Mouse (Mus musculus) CH12F3 (cell line): ENCODE data around the gene Pnmal1.

ENCODE experiments used
- in situ Hi-C: fragments of 300-500 bp; cut with MboI; formaldehyde crosslinking; loops from 2 replicates; pipeline ENCODE4 v1.14.3; 2020; ENCODE audit warnings: low sequenced_read_pairs

The Pnmal1 gene

DNA sequence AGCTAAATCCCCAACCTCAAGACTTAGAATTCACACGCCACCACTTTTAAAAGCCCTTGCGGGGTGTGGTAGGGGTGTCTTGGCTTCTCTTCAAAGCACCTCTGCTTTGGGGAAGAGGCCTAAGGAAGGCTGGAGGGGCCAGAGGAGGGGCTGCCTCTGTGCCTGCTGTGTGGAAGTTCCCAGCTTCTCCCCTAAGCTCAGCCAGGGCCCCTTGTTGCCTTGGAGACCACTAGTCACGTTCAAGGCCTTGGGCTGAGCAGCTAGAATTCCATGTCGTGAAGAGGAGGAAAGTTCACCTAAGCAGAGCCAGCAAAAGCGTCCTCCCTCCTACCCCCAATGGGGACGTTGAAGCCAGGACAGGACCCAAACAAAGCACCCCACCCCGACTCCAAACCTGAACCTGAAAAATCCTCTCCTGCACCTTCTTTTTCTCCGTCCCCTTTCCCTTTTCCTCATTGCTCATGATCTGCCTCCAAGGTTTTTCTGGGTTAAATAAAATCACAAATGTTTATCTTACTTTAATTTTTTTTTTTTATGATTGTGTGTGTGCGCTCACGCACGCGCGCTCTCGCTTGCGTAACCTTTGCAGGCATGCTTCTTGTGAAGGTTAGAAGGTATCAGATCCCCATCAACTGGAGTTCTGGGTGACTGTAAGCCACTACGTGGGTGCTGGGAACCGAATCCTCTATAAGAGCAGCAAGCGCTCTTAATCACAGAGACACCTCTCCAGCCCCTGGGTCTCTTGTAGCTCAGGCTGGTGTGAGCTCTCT, 32.4 kb downstream of the Pnmal1 start:
- in situ Hi-C loops = no loop called here

DNA sequence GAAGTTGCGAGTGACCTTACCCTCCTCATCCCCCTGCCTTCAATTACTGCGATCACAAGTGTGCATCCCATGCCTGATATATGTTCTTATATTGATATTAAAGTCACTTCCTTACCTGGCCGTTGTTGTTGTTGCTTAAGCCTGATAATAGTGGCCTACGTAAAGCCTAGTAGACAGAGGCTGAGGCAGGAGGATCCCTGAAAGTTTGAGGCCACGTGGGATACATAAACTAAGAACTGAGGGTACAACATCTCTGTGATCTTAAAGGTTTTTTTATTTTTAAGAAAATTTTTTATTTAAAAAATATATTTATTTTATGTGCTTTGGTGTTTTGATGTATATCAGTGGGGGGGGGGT, 33.0 kb downstream of the Pnmal1 start, which contains the start of gene Ccdc8:
Gene Ccdc8 (plus strand): TSS at position 258 of the 357 bp plus-strand sequence.
- in situ Hi-C loops = no loop called here

GRCm38 (mm10) chr7:16993651-16994399, 34.3 kb downstream of the Pnmal1 start:
- in situ Hi-C loops = no loop called here

GRCm38 (mm10) chr7:16994400-16994799, 34.9 kb downstream of the Pnmal1 start:
- in situ Hi-C loops = no loop called here

GRCm38 (mm10) chr7:16995345-16995744, 35.9 kb downstream of the Pnmal1 start:
- in situ Hi-C loops = loop anchor here (5.0 kb wide), 1 partner anchor 43 kb away; no protein-coding TSS in a partner anchor

GRCm38 (mm10) chr7:16999233-16999632, 39.8 kb downstream of the Pnmal1 start:
- in situ Hi-C loops = loop anchor here (5.0 kb wide), 1 partner anchor 47 kb away; no protein-coding TSS in a partner anchor

- in situ Hi-C loops = loop anchor here (5.0 kb wide), 1 partner anchor 47 kb away; no protein-coding TSS in a partner anchor
These were observed 40.2 kb downstream of the Pnmal1 start for GRCm38 (mm10) chr7:16999650-17000049.

- in situ Hi-C loops = no loop called here
These were observed 43.1 kb downstream of the Pnmal1 start for GRCm38 (mm10) chr7:17002375-17003195.

GRCm38 (mm10) chr7:17003230-17003960, 43.9 kb downstream of the Pnmal1 start:
- in situ Hi-C loops = no loop called here

DNA sequence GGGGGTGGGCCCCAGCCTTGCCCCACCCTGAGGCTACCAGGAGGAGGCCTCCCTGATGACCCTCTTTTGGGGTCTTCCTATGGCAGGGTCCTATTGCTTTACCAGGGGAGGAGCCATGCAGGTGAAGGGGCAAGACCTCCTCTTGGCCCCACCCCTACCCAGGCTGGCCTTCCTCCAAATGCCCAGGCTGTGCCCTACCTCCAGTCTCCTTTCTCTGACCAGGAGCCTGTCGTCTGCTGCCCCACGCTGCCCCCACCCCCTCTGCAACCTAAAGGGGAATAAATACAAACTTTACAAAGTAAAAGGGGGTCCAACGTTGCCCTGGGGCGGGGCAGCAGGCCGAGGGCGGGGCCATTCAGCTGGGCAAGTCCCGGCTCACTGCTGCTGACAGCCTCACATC, 45.2 kb downstream of the Pnmal1 start:
- in situ Hi-C loops = no loop called here

DNA sequence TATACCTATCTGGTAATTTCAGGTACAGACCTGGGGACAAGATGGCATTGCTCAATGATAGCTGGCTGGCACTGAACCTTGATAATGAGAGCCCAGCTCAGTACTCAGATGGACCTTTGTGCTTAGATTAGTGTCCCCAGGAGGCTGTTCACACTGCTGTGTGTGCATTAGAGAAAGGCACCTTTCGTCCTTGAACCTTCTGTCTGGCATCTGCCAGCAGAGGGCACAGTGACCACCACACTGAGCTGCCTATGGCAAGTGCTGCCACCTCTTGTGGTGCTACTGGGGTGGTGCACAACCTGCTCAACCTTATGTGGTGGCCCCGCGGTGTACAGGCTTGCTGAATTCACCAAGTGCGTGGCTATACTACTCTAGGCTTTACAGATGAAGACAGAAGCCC, 47.8 kb downstream of the Pnmal1 start:
- in situ Hi-C loops = no loop called here

- in situ Hi-C loops = loop anchor here (5.0 kb wide), 1 partner anchor 58 kb away; no protein-coding TSS in a partner anchor
These were observed 50.0 kb downstream of the Pnmal1 start for GRCm38 (mm10) chr7:17009326-17010009.

GRCm38 (mm10) chr7:17010010-17010347, 50.5 kb downstream of the Pnmal1 start:
- in situ Hi-C loops = loop anchor here (5.0 kb wide), 1 partner anchor 57 kb away; no protein-coding TSS in a partner anchor

- in situ Hi-C loops = loop anchor here (5.0 kb wide), 1 partner anchor 55 kb away; no protein-coding TSS in a partner anchor
These were observed 52.6 kb downstream of the Pnmal1 start for GRCm38 (mm10) chr7:17011909-17012590.
